Mouse (Mus musculus) lung, postnatal 0 days (tissue): ENCODE measurements around the gene Fabp3.

Source experiments
- CTCF ChIP-seq: IDR thresholded peaks from 2 replicates; pipeline ENCODE4 v1.5.1; 2016; ENCODE audit warnings: antibody characterized with exemption, mild to moderate bottlenecking
- EP300 ChIP-seq: IDR thresholded peaks from 2 replicates; pipeline ENCODE4 v1.6.1; 2016; ENCODE audit warnings: antibody characterized with exemption, mild to moderate bottlenecking, control low read depth

DNA sequence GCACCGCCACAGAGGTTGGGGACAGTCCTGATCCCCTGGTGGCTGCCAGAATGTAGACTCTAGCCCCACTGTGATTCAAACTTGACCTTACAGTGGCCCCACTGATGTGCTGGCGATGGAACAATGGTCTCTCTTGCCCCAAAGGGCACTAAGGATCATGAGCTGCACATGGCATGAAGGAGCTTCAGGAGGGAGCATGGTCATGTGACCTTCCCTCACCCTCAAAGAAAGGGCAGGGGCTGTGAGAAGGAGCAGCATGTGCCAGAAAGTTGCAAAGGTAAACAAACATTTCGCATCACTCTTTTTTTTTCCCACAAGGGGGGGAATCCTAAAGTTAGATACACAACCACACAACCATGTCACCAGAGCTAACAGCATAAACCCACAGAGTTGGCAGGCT lies 9.7 kb downstream of the Fabp3 start:
- no peak for TF ChIP-seq EP300
- no peak for TF ChIP-seq CTCF
